Mouse (Mus musculus): ENCODE results near the gene Gm6356.
"Not testable (repeated sequence)": the region's sequence is repeated elsewhere in the genome, so short reads cannot be mapped to it uniquely, and the experiment has no call there.

Gm6356 gene

GRCm38 (mm10) chr14:6973718-6974117, at the start of gene Gm6356:
Gene Gm6356 (minus strand): TSS chr14:6973818.
- DNase-seq = not testable (repeated sequence)

Data from B cell, adult 2 months (primary cell).